Mouse (Mus musculus) kidney, adult 2 months (tissue): ENCODE measurements around the gene Mms19.

Experiments
- CTCF ChIP-seq: fragments of 200-500 bp; conservative IDR thresholded peaks from 2 replicates; pipeline ENCODE4 v1.5.1; 2011; ENCODE audit warnings: low read depth, mild to moderate bottlenecking, control low read depth, low read length, moderate library complexity, mixed read lengths; ENCODE audit not compliant: insufficient read depth, insufficient read length
- POLR2A ChIP-seq: fragments of 200-500 bp; IDR thresholded peaks from one replicate; pipeline ENCODE4 v1.6.1; 2011; ENCODE audit warnings: low read depth, low read length, control low read depth

DNA sequence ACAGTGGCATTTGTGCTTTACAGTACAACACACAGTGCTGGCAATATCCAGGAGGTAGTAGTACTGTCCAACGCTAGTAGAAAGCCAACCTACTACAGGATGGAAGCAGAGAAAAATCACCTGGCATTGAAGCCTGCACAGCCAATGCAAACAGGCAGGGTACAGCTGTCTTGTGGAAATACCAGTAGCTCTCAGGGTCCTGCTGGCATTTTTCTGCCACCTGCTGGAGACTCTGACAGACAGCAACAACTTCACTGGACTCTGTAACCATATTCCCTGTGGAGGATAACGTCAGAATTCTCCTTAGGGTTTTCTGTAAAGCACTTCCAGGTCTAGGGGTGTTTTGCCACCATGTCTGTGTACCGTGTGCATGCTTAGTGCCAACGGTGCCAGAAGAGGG is 28.7 kb downstream of the Mms19 start:
- TF ChIP-seq CTCF, result no peak; the same call in 1 of the 2 replicates
- TF ChIP-seq POLR2A, result no peak
